Mouse (Mus musculus): Measurements from ENCODE around the gene Myf5. TPM values are rescaled to one million over a fixed set of nuclear protein-coding genes. Genes with fewer than 3 reads are reported as not detected.

The Myf5 gene
- polyA plus RNA-seq, 1 experiment = not detected

GRCm38 (mm10) chr10:107449496-107450330 lies 36.2 kb downstream of the Myf5 start:
- H3K4me1 ChIP-seq (ENCODE audit: control insufficient read depth, insufficient read depth, low read length) = no peaks in the 10 kb centered on the region
- no peak overlapping the region for H3K4me3 ChIP-seq (ENCODE audit: insufficient read depth, low read length)
- no peak overlapping the region for H3K27ac ChIP-seq (ENCODE audit: insufficient read depth, low read length)
- TF ChIP-seq POLR2A (IDR thresholded peaks at IDR 0.05; ENCODE audit: low read depth, low read length) = no peak

GRCm38 (mm10) chr10:107442781-107443180 lies 43.2 kb downstream of the Myf5 start:
- no peak for TF ChIP-seq POLR2A (IDR thresholded peaks at IDR 0.05; ENCODE audit: low read depth, low read length)
- TF ChIP-seq CTCF (IDR thresholded peaks at IDR 0.05; ENCODE audit: borderline replicate concordance, insufficient read depth, low read length) = no peak
- Histone ChIP-seq H3K27ac (ENCODE audit: insufficient read depth, low read length) (no peak overlapping the region), H3K4me1 (ENCODE audit: control insufficient read depth, insufficient read depth, low read length) (no peaks in the 10 kb centered on the region), H3K4me3 (ENCODE audit: insufficient read depth, low read length) (no peak overlapping the region)

GRCm38 (mm10) chr10:107436967-107437366 lies 49.0 kb downstream of the Myf5 start:
- TF ChIP-seq POLR2A (IDR thresholded peaks at IDR 0.05; ENCODE audit: low read depth, low read length) (no peak), CTCF (IDR thresholded peaks at IDR 0.05; ENCODE audit: borderline replicate concordance, insufficient read depth, low read length) (no peak)
- H3K27ac ChIP-seq (ENCODE audit: insufficient read depth, low read length) = no peak overlapping the region

More at GRCm38 (mm10) chr10:107436967-107437366, 49.0 kb downstream of the Myf5 start:
- H3K4me3 ChIP-seq (ENCODE audit: insufficient read depth, low read length) = no peak overlapping the region
- H3K4me1 ChIP-seq (ENCODE audit: control insufficient read depth, insufficient read depth, low read length) = no peaks in the 10 kb centered on the region

Other genes starting within 250 kb of the Myf5 start
- 0.75 and 1.5 TPM in 2 replicates for gene Lin7a, start 214.4 kb downstream of the Myf5 start, polyA plus RNA-seq (2011; ENCODE audit: insufficient read length, low read depth, missing spikeins)
- not detected in 2 replicates for gene Myf6, start 8.6 kb upstream of the Myf5 start, polyA plus RNA-seq (2011; ENCODE audit: insufficient read length, low read depth, missing spikeins)
- gene Ptprq, start 233.9 kb upstream of the Myf5 start, polyA plus RNA-seq (2011; ENCODE audit: insufficient read length, low read depth, missing spikeins) = 0.78 and 1.3 TPM in 2 replicates

Measured in embryonic fibroblast, embryonic 13.5 days (primary cell).